Mouse (Mus musculus) left cerebral cortex, adult 9 months (tissue): ENCODE measurements at regions not wholly inside any gene's neighbourhood (a gene's known extent, or its start where the extent isn't known, plus 50 kb on each side); places are given as distances from the start of the nearest gene placed in this dataset.

Experiments
- DNase-seq, 2 experiments: peaks; one replicate each; pipeline ENCODE4 v3.0.0; 2022; ENCODE audit warnings: low spot score in 2 of 2

GRCm38 (mm10) chrX:55584758-55585157 is 358.1 kb downstream of the Slxl1 start:
- peak in 1 of 2 experiments; percentile 34 for DNase-seq
